Mouse (Mus musculus): ENCODE measurements around the gene Rprm. TPM values are rescaled to one million over a fixed set of nuclear protein-coding genes. Genes with fewer than 3 reads are reported as not detected.

The Rprm gene
- polyA plus RNA-seq, 1 experiment from 2014 or later = 117 TPM

DNA sequence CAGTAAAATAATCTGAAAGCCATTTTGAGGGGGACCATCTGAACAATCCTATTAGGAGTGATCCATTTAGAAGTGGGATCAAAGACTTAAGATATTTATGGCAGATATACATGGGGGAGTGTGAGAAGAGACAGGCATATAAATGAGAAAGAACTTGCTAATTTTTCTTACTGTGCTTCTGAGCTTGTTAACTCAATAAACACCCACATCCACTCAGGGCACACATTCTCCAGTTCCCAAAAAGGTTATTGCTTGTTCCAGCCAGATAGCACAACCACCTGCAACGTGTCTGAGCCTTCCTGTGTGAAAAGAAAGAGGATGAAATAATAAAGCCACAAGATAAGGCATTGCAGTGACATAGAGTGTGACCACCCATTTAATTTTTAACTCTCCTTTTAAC is 22.9 kb downstream of the Rprm start:
- Histone ChIP-seq H3K4me1 (no peaks in the 10 kb centered on the region), H3K27me3 (replicated peaks) (no peaks in the 10 kb centered on the region), H3K9me3 (no peaks in the 10 kb centered on the region), H3K36me3 (replicated peaks) (no peaks in the 10 kb centered on the region), H3K9ac (no peak overlapping the region), H3K4me2 (no peak overlapping the region), H3K4me3 (no peak overlapping the region), H3K27ac (no peak overlapping the region)
- ATAC-seq (replicated peaks) = no peak
- WGBS = 3% methylated on average over 1 of the region's 1 CpGs

DNA sequence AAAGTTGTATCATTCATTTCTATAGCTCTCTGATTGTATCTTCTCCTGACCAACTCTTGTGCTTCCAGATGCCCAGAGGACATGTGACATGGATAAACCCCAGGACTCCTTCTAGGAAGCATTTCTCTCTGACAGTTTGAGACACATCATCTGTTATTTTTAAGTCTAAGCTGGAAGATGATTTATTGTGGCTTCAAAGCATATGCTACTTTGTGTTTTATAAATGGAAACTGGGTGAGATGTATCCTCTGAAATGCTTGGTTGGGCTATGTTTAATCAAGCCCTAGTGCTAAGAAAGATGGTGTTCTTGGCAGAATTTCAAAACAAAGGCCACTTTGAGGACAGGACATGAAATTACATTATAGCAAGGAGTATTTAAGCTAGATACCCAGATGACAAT is 24.3 kb downstream of the Rprm start:
- Histone ChIP-seq H3K36me3 (replicated peaks) (no peaks in the 10 kb centered on the region), H3K4me2 (no peak overlapping the region), H3K27me3 (replicated peaks) (no peaks in the 10 kb centered on the region), H3K27ac (no peak overlapping the region), H3K4me1 (no peaks in the 10 kb centered on the region), H3K4me3 (no peak overlapping the region), H3K9ac (no peak overlapping the region), H3K9me3 (no peaks in the 10 kb centered on the region)
- no peak for ATAC-seq (replicated peaks)

Measured in midbrain, embryonic 15.5 days (tissue).